Mouse (Mus musculus) adrenal gland, postnatal 36 days (tissue): ENCODE results near the gene Smad3. TPM values are rescaled to one million over a fixed set of nuclear protein-coding genes. Genes with fewer than 3 reads are reported as not detected.

Experiments used
- DNase-seq, 2 experiments: peaks; one replicate each; pipeline ENCODE4 v3.0.0; 2021; ENCODE audit warnings: mixed read lengths in 1 of 2
- total RNA-seq, 2 experiments: library from RNA; stranded (reverse); gene quantifications; 2 replicates each; pipeline ENCODE4 v1.2.3; 2021

The Smad3 gene
- total RNA-seq, 2 experiments from 2014 or later: 28.6 to 48.3 TPM

DNA sequence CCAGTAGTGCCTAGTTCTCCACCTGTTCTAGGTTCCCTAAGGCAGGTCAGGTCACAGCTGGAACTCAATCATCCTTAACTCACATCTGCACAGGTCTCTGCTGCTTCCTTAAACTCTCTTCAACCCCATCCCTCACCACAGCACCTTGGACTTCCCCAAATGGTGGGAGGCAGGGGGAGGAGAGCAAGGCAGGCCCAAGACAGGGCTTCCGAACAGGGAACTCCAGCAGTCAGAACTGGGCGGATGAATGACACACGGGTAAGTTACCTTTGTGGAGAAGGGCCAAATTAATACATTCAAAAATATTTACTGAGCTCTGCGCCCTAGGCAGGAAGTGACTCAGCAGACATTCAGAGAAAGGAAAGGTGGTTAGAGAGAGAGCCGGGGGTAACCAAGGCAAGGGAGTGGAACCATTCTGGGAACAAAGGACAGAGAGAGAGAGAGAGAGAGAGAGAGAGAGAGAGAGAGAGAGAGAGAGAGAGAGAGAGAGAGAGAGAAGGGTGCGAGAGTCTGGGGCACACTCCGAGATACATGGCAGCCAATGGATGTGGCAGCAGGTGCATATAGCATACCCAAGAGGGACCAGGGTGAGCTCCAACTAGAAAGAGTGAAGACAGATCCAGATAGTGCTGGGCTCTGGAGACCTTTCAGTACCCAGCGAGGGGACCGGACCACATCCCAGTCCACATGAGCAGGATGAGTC lies 36.1 kb downstream of the Smad3 start:
- DNase-seq: no peak

DNA sequence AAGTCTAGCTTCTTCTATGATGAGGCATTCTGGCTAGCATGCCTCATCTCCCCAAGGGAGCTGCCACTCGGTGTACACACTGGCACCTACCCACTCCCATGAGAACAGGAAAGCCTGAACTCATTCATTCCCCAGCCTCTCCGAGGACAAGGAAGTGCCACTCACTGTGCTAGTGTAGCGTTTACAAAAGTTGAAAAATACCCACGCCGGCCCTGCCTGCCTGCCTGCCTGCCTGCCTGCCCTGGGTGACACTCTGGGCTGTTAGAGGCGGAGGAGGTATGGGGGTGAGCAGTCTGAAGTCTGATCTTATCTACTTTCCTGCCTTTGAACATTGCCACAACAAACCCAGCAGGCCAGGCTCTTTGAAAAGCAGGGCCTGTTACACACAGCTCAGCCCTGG lies 37.1 kb downstream of the Smad3 start:
- peak in 1 of 2 experiments; percentile 32 for DNase-seq

DNA sequence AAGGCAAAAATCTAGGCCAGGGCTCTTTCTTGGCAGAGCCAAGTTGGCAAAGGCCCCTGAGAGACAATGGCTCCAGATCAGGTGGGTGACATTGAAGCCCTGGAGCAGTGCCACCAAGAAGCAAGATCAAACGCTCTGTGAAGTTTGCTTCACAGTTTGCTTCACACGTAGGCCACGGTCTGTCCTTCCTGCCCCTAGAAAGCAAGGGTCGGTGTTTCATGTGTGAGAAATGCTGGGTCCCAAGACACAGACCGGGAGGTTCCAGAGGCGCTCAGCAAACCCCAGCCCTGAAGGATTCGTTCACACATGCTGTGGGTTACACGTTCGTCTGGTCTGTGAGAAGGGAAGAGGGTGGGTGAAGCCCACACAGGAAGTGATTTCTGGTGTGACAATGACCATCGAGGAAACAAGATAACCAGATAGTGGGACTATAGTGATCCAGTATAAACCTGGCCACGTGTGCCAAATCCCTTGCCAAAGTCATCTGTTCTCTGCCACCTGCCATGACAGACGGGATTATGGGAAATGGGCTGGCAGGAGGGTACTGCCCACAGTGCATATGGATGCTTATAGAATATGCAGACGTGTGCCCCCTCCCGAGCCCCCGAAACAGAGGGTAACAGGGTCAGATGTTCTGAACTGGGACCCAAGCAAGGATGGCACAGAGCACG lies 37.9 kb downstream of the Smad3 start:
- DNase-seq: peak; percentile 55 to 67

DNA sequence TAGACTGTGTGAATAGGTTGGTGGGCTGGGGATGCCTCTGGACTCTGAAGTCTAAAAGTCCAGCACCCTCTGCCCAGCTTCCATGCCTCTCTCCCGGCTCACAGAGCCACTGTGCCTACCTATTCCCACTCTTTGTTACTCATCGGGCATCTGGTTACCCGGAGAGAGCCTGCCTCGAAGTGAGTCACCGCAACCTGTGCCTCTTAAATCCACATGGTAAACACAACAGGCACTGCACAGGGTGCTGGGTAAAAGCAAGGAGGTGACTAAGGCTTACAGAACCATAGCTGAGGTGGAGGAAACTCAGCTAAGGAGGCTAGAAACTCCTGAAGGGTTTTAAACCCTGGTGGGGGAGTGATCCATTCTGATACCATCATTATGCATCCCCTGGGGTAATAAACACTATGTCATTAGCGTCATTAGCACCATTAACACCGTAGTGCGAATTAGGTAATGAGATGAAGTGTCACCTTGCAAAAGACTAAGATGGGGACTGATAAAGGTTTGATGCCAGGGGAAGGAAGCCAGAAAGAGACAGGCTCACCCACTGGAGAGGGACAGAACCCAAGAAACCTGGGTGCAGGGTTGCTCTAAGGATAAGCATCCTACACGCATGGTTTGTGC lies 38.9 kb downstream of the Smad3 start:
- no peak for DNase-seq

DNA sequence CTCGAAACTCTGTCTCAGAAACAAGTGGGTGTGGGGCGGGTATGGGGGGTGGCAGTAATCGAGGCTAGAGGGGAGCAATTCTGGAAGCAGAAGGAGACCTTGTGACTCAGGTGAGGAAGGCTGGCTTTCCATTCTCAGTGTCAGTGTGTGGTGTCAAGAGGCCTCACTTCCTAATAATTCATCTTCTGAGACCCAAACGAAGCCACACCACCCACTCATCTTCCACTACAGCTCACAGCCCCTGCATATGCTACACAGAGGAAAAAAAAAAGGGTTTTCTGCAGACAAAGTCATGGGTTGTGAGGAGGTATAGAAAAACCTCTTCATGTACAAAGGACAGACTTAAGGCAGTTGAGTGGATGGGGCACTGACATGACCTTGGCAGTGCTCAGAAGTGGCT lies 39.6 kb downstream of the Smad3 start:
- no peak for DNase-seq

DNA sequence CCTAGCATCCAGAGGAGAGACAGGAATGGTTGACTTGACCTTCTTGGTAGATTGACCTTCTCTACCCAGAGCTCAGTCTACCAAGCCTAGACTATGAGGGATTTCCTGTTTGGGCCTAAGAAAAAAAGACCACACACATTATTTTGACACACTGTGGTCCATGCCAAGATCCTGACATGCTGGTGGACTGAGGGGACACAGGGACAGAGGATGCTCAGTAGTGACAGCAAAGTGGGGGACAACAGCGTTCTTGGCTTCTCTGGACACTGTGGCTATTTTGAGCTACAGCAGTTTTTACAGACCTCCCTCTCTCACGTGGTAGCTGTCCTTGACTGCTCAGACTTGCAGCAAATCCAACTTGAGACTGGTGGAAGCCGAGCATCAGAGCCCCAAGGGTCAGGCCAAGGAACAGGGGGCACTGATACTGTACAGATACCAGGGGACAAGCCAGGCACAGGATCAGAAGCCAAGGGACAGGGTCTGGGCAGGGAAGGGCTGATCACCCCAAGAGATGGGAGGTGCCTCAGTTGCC lies 40.3 kb downstream of the Smad3 start:
- DNase-seq: peak in 1 of 2 experiments; percentile 43

DNA sequence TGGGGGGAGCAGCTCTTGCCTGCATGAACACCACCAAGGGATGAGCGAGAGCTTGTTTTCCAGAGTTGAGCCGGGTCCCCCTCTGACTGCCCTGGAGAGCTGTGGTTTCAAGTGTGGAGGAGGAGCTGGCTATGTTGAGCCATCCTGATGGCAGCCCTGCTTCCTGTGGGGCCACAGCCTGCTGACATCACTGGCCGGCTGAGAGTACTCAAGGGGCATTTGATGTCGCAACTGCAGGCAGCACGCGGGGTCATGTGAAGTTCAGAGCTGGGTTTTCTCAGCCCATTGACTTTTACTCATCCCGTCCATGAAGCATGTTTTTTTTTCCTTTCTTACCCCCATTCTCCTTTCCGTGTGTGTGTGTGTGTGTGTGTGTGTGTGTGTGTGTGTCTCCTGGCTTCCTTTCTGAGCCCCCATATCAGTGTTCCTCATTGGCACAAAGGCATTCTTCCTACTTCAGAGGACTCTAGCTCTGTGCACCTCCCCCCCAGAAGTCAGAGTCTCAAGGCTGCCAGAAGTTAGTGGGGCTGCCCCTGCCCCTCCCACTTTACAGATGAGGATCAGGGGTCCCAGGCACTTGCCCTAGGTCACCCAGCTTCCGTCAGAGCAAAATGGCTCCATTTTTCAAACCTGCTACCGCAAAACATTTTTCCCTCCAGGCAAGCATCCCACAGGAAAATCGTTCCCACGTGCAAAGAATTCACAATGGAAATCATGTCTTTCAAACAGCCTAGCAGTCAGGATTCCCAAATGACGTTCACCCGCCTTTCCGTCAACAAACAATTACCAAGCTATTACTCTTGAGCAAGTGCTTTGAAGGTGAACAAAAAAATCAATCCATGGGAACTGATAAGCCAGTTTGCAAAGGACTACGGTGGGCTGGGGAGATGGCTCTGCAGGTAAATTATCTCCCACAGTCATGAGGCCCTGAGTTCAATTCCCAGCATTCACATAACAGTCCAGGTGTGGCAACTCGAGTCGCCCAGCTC lies 41.4 kb downstream of the Smad3 start:
- DNase-seq: peak; percentile 84 to 86

DNA sequence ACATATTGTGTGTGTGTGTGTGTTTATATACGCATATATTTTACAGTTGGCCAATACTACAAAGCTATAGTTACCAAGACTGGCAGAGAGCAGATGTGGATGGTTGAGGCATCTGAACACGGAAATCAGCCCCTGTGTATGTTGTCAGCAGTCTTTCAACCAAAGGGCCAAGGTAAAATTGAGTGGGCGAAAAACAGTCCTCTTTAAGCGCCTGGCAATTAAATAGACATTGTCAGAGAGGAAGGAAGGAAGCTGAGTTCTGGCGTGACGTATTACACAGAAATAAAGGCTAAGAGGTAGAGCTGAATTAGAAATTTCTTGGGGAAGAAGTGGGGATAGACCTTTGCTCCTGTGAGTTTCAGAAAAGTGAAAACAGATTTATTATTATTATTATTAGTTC lies 43.2 kb downstream of the Smad3 start:
- DNase-seq: no peak

DNA sequence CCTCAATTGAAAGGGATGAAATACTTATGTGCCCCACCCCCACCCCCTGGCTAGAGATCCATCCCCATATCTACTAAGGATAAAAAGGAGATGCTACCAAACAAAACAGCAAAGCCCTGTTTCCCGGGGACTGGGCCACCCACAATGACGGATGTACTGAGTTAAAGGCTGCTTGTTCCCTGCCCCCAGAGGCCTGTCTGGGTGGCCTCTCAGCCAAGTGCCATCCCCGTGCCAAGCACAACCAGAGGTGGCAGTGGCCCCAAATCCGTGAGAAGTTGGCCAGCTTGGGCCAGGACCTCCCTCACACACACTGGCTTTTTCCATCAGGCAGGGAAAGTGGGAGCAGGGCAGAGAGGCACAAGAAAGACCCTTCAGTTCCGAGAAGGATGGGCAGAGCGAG lies 45.0 kb downstream of the Smad3 start:
- peak; percentile 30 to 46 for DNase-seq

DNA sequence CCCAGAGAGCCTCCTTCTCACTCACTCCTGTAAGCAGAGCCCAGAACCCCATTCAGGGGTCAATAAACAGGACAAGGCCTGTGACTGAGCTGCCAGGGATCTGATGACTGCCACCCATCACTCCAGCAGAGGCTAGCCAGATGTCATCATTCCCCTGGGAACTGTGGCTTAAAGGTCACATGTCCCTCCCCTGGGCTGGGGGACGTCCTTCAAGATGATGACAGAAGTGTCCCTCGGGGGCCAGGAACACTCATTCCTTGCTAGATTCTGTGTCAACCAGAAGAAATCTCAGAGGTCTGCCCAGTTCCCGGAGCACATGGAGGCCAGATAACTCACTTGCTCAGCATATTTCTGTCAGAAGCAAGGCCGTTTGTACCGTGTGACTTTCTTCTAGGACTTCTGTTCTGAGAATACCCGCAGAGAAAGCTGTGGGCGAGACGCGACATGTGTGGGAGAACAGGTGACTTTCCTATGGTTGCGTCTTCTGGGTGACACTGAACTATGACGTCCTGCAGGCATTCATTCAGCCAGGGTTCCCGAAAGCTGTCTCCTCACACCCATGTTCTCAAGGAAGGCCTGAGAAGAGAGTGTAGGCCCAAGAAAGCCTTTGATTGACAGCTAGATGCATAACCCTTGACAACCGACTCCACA lies 46.1 kb downstream of the Smad3 start:
- DNase-seq: peak; percentile 78 to 80

DNA sequence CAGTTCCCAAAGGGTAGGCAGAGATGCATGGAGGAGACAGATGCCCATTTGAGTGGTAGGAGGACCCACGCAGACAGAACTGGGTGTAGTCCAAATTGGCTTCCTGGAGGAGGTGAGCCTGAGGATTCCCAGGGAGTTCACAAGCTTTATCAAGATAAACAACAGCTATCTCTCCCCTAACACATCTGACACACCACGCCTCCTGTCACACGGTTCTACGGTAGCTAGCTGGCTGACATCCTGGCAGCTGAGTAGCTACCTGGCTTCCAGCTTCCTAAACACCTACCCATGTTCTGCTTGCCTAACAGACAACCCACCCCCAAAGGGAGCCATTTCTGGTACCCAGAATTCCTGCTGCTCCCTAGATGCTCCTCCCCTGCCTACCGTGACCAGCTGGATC lies 47.9 kb downstream of the Smad3 start:
- no peak for DNase-seq

DNA sequence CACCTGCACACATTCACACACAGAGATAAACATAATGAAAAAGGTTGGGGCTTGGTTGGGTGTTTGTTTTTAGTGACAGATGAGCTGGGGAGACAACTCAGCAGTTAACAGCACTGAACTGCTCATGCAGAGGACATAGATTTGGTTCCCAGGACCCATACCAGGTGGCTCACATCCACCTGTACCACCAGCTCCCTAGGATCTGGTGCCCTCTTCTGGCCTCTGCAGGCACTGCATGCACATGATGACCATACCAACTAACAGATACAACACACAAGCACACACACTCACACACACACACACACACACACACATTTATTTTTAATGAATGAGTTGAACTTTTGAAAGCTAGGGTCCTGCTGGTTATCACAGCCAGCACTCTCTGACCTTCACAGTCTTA lies 48.5 kb downstream of the Smad3 start:
- no peak for DNase-seq

DNA sequence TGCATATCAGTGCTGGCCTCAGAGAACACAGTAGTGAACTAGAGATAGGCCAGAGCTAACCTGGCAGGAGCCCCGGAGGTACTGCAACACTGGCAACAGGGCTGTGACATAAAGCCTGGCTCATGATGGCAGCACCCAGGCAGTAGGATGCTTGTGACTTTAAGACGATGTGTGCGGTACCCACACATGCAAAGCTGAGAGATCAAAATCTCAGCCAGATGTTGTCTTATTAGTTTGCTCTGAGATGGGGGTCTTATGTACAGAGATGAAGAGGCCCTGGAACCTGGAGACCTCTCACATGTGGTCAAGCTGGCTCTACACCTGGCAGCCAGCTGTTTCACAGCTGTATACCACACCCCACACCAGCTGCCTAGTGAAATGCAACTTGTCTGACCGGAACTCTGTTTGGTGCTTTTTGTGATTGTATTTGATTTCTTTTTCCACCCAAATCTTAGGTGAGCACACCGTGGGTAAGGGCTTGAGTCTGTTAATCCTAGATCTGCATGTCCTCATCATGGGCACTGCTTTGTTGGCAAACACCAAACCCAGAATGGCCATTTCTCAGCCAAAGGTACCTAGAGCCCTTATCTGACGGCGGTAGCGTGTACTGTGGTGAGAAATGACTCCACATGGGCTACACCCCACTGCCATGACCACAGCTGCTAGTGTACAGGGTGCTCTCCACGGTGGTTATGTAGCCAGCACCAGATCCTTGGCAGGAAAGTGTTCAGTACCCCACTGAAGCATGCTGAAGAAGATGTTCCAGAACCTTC lies 49.8 kb downstream of the Smad3 start:
- DNase-seq: no peak

DNA sequence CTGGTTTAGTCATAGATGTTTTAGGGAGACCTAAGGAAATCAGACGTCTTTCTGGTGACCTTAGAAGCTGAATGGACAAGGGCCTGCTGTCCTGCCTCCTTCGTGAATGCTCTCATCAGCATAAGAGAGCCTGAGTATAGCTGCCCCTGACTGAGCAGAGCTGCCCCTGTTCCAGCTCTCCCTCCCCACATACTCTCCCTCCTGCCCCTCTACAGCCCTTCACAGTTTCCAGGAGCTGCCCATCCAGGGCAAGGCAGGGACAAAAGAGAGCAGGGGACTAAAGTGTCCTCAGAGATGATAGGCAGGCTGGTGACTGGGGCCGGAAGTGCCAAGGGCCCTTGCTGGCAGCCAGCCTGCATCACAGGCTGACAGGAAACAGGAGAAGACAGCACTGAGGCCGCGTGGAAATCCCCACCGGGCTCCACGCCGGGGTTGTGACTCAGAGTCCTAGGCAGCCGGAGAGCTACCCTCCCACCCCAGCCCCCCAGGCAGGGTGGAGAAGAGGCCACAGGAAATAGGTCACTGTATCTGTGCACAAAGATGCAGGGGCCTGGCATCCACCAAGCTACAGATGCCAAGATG lies 51.6 kb downstream of the Smad3 start:
- DNase-seq: peak; percentile 88 to 92

DNA sequence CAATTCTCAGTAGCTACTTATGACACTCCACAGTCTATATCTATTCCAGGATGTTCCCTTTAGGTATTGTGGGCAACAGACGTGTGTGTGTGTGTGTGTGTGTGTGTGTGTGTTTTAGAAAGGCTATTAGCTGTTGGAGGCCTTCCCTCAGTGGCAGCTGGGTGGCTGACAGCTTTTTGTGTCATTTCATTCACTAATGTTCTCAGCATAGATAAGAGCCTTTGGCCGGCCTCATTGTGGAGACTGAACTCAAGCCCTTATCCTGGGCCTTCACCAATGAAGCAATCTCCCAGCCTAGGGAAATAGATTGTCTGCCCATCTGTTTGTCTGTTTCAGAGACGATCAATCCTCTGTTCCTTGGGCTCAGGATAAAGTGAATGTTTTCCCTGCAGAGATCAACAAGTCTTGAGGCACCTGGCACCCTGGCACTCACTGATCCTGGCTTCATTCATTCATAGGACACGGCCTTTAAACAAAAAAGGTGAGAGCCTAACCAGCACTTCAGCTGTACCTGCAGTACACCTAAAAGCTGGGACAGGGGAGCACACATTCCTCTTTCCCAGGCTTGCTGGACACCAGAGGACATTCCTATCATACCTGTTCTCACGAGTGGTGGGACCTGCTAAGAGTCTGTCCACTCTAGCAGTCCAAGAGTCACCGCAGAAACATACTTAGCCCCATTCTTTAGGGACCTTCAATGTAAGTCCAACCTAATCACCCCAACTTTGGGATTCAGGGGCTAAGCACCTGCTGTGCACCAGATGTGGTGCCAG lies 52.6 kb downstream of the Smad3 start:
- DNase-seq: no peak

DNA sequence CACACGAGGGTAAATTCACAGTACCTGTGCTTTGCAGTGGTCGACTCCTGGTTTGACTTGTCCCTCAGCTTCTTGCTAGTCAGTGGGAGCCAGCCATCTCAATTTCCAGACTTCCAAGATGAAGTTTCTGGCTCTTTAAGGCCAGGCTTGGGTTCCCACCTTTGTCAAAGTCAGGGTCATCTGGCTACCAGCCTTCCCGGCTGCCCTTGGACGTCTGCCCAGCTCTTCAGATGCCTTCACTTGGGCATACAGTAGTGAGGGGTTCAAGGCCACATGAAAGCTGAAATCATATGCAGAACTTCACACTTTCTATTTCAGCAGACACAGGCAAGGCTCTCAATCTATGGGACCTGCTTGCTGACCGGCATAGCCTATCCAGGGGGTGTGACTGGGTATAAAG lies 53.7 kb downstream of the Smad3 start:
- DNase-seq: peak; percentile 77 to 81

DNA sequence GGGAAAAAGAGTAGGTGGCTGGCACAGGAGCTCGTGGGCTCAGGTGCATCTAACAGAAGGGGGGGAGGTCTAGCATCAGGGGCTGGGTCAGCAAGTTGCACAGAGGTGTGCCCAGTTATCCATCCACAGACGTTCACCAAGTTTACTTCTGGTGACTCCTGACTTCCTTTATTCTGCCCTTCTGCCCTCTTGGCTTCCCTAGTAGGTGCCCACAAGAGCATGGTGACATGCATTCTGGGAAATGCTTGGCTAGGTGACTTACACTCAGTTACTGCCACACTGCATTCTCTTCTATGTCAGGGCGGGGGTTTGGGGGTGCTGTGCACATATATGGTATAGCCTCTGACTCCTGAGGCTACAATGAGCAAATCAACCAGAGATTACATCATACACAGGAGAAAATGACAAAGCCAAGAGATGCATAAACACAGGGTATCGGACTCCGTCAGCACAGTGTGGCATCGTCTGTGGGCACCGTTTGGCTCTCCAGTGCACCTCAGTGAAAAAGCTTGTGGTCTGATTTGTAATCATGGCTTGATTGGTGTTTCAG lies 54.5 kb downstream of the Smad3 start:
- DNase-seq: no peak

DNA sequence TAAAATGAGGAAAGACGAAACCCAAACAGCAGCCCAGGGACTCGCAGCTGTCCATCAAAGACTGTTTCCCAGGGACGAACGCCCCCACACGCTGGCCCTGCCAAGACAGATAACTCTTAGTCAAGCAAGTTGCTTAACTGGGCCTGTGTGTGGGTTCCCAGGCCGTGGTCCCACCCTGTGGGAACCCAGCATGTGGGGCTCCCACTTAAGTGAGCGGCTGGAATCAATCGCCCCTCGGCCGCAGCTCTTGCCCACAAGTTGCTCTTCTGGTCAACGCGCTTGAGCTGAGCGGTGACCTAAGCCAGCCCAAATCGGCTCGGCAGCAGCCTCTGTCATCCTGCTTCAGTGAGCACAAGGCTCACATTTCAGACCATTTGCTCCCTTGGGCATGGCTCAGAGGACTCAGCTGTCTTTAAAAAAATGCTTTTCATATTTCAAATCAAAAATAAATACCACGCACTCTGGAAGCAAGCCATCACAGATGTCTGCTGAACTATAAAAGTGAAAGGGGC lies 55.2 kb downstream of the Smad3 start:
- DNase-seq: peak; percentile 36 to 56

DNA sequence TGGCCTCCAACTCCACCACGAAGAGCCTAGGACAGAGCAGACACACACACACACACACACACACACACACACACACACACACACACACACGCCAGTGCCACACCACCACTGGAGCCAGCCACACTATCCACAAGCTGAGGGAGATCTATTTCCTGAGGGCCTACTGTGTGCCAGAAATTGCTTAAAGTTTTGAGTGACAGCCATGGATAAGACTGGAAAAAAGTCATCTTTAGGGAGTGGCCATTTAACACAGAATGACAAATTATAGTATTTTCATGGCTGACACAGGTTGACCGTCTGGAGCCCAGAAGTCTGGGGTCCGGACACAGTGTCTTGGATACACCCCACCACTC lies 55.9 kb downstream of the Smad3 start:
- DNase-seq: no peak
